Mouse (Mus musculus): Measurements from ENCODE around the gene Vmn2r72. TPM values are rescaled to one million over a fixed set of nuclear protein-coding genes. Genes with fewer than 3 reads are reported as not detected.

Gene Vmn2r72
- not detected in 2 replicates for total RNA-seq (2014; rRNA removed)
- not detected in 2 replicates for polyA plus RNA-seq (2015; fragmentation: Nextera tagmentation; extraction: Ambion mirVana)

GRCm38 (mm10) chr7:85754997-85755396 lies at the start of gene Vmn2r72:
Gene Vmn2r72, minus strand, starts transcription at chr7:85755097.
- DNase-seq (ENCODE audit: low spot score) (no peak), ATAC-seq (ENCODE audit: low FRiP score) (no peak)
- H3K4me1 ChIP-seq (ENCODE audit: insufficient read depth, low read length) = no peaks in the 10 kb centered on the region
- H3K4me2 ChIP-seq (ENCODE audit: low read depth, low read length, poor library complexity, severe bottlenecking) = no peak within 1 kb of the TSS
- no peak for TF ChIP-seq CTCF (IDR thresholded peaks at IDR 0.05)
- WGBS = 86% methylated on average over 1 of the region's 1 CpGs
- no peaks in the 10 kb centered on the region for H3K9me3 ChIP-seq (ENCODE audit: low read length)
- no peaks in the 10 kb centered on the region for H3K27me3 ChIP-seq (ENCODE audit: insufficient read depth, low read length)
- H3K27ac ChIP-seq (ENCODE audit: low read depth, low read length) = no peak within 1 kb of the TSS
- H3K9ac ChIP-seq (replicated peaks; ENCODE audit: low read length, poor library complexity, severe bottlenecking) = no peak within 1 kb of the TSS
- no peaks in the 10 kb centered on the region for H3K36me3 ChIP-seq (ENCODE audit: insufficient read depth, low read length)
- H3K4me3 ChIP-seq (ENCODE audit: low read depth, low read length) = no peak within 1 kb of the TSS

Other genes with a start within 250 kb of the Vmn2r72 start
- gene Vmn2r71, start 192.0 kb downstream of the Vmn2r72 start, total RNA-seq (2014; rRNA removed) = not detected in 2 replicates
- gene Vmn2r71, start 192.0 kb downstream of the Vmn2r72 start, polyA plus RNA-seq (2015; fragmentation: Nextera tagmentation; extraction: Ambion mirVana) = not detected in 2 replicates
- not detected in 2 replicates for gene Vmn2r70, start 185.9 kb downstream of the Vmn2r72 start, total RNA-seq (2014; rRNA removed)
- not detected in 2 replicates for gene Vmn2r70, start 185.9 kb downstream of the Vmn2r72 start, polyA plus RNA-seq (2015; fragmentation: Nextera tagmentation; extraction: Ambion mirVana)
- not detected in 2 replicates for gene Vmn2r73, start 121.2 kb upstream of the Vmn2r72 start, total RNA-seq (2014; rRNA removed)
- gene Vmn2r73, start 121.2 kb upstream of the Vmn2r72 start, polyA plus RNA-seq (2015; fragmentation: Nextera tagmentation; extraction: Ambion mirVana) = not detected in 2 replicates
- not detected in 2 replicates for gene Vmn2r74, start 206.5 kb upstream of the Vmn2r72 start, total RNA-seq (2014; rRNA removed)
- not detected in 2 replicates for gene Vmn2r74, start 206.5 kb upstream of the Vmn2r72 start, polyA plus RNA-seq (2015; fragmentation: Nextera tagmentation; extraction: Ambion mirVana)